Mouse (Mus musculus): ENCODE results near the gene Ntsr2.

DNA sequence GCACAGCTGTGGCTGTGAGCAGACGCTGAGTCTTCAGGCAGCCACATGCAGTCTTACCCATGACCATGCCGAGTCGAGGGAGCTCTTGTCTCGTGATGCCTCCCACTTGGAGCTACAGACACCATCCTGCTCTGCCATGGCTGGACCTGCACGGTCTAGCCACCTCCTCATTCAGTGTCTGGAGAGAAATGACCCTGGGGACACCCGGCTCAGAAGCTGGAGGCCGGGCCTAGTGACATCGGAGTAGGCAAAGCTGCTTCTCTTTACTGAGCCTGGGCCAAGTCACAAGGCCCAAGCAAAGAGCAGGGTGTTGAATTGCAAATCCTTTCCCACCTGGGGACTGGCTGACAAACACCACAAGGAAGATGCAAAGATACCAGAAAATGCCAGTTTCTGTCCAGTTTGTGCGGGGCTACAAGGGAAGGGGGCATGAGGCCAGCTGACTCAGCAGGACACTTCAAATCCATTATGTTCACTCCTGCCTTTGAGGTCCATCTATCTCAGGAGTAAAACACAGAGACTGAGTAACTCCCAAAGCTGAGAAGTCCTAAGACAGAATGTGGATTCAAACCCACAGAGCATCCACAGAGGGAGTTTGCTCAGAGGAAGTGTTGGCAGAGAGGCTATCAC lies 6.3 kb upstream of the Ntsr2 start:
- no peak for TF ChIP-seq CTCF (IDR thresholded peaks at IDR 0.05; ENCODE audit: control insufficient read depth, insufficient read depth, insufficient read length)
- no peak for TF ChIP-seq MYOD1 (IDR thresholded peaks at IDR 0.05; ENCODE audit: control insufficient read depth, insufficient read length, low read depth)
- TF ChIP-seq MAX (IDR thresholded peaks at IDR 0.05), result no peak
- no peak for TF ChIP-seq MYOG (IDR thresholded peaks at IDR 0.05; ENCODE audit: control insufficient read depth, extremely low read depth, insufficient read length)
- TF ChIP-seq FOSL1 (IDR thresholded peaks at IDR 0.05; ENCODE audit: insufficient read depth, low read length, poor library complexity, severe bottlenecking), result no peak
- TF ChIP-seq CEBPB (IDR thresholded peaks at IDR 0.05; ENCODE audit: low read depth), result no peak

Measured in C2C12 (cell line).